Mouse (Mus musculus) hindbrain, embryonic 10.5 days (tissue): Measurements from ENCODE around the gene Dcdc2b. TPM values are rescaled to one million over a fixed set of nuclear protein-coding genes. Genes with fewer than 3 reads are reported as not detected.

Experiments
- DNase-seq: peaks from one replicate; pipeline ENCODE4 v3.0.0-alpha.2; 2017; ENCODE audit warnings: low spot score
- H3K27ac ChIP-seq: fragments of 300-500 bp; sonication (generic); 2 replicates; pipeline ENCODE4 v1.5.1; 2016; ENCODE audit warnings: mild to moderate bottlenecking, moderate library complexity
- H3K27me3 ChIP-seq: fragments of 300-500 bp; sonication (generic); 2 replicates; pipeline ENCODE4 v1.6.1; 2016; ENCODE audit warnings: mild to moderate bottlenecking; ENCODE audit not compliant: poor library complexity, insufficient read depth, severe bottlenecking
- H3K36me3 ChIP-seq: fragments of 300-500 bp; sonication (generic); 2 replicates; pipeline ENCODE4 v1.6.1; 2016; ENCODE audit warnings: mild to moderate bottlenecking, moderate library complexity
- H3K4me1 ChIP-seq: fragments of 300-500 bp; sonication (generic); replicated peaks from 2 replicates; pipeline ENCODE4 v1.6.1; 2016; ENCODE audit warnings: mild to moderate bottlenecking
- H3K4me3 ChIP-seq: fragments of 300-500 bp; sonication (generic); 2 replicates; pipeline ENCODE4 v1.5.1; 2016; ENCODE audit warnings: mild to moderate bottlenecking, moderate library complexity
- H3K9me3 ChIP-seq: fragments of 300-500 bp; sonication (generic); 2 replicates; pipeline ENCODE4 v1.6.1; 2016; ENCODE audit warnings: mild to moderate bottlenecking, moderate library complexity
- WGBS: fragments of 180-500 bp; shearing (Covaris S2); methylation state at CpG from one replicate; pipeline ENCODE4 v1.1.7; 2016; 5-methylcytosine and 5-hydroxymethylcytosine counted together
- polyA plus RNA-seq: library from polyadenylated mRNA; unstranded; fragments of >200 nt; fragmentation: Nextera tagmentation; extraction: Ambion mirVana; gene quantifications from 2 replicates; pipeline ENCODE4 v1.2.1, GENCODE M21; 2016

Gene Dcdc2b
- polyA plus RNA-seq, 1 experiment from 2014 or later = 0.90 TPM

DNA sequence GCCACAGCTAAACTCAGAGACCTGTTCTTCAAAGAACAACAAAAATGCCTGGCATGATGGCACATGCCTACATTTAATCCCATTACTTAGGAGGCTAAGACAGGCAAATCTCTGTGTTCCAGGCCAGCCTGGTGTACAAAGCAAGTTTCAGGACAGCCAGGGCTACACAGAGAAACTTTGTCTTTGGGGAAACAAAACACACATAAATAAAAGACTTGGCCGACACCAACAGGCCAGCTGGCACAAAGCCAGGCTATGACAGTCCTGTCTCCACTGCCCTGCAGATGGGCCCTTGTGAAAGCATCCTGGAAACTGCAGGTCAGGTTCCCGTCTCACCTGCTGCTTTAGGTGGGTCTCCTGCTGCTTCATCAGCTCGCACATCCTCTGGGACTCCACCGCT lies 16.9 kb upstream of the Dcdc2b start:
- Histone ChIP-seq H3K4me3 (no peak overlapping the region), H3K36me3 (peaks cover 100% of the 10 kb centered on the region), H3K4me1 (peaks cover 3% of the 10 kb centered on the region; the same call in 1 of the 2 replicates), H3K9me3 (no peaks in the 10 kb centered on the region), H3K27me3 (no peaks in the 10 kb centered on the region), H3K27ac (no peak overlapping the region)
- WGBS = 90% methylated on average over 4 of the region's 4 CpGs
- DNase-seq = no peak

DNA sequence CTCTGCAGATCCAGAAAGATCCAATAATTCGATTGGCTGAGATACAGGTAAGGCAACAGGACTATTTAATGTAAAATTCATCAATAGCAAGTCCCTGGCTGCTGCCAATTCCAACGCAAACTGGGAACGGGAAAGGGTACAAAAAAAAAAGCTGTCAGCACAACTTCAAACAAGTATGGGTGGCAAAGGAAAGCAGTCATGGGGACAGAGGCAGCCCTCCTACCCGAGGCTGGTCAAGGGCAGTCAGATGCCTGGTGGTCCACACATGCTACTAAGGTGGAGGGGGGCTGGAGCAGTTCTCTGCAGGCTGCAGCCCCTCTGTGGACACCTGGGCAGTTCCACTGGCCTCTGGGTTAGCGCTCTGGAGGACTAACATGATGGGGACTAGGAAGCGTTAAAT lies 12.0 kb upstream of the Dcdc2b start:
- Histone ChIP-seq H3K4me1 (peaks cover 45% of the 10 kb centered on the region), H3K4me3 (no peak overlapping the region), H3K27me3 (no peaks in the 10 kb centered on the region), H3K27ac (no peak overlapping the region), H3K9me3 (no peaks in the 10 kb centered on the region), H3K36me3 (peaks cover 58% of the 10 kb centered on the region)
- DNase-seq = no peak
- WGBS = 73% methylated on average over 6 of the region's 6 CpGs

DNA sequence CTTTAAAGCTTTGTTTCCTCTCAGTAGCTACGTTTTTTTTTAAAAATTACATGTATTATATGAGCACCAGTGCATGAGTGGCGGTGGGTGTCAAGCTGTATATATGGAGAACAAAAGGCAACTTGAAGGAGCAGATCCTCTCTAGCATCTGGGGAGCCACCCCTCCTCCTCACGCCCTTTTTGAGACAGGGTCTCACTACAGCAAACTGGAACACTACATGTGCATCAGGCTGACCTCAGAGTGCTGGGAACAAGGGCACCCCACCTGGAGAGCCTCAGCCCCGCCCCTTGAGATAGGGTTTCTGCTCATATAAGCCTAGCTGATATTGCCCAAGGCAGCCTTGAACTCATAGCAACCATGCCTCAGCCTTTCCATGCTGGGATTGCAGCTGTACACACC lies 11.4 kb upstream of the Dcdc2b start:
- 40% methylated on average over 4 of the region's 4 CpGs for WGBS
- H3K9me3 ChIP-seq = no peaks in the 10 kb centered on the region
- H3K27me3 ChIP-seq = no peaks in the 10 kb centered on the region
- DNase-seq = no peak
- 0 out of 2 replicates have a peak overlapping the region, but pooled peaks have one; percentile 90 for H3K27ac ChIP-seq
- H3K4me1 ChIP-seq = peaks cover 45% of the 10 kb centered on the region
- 0 out of 2 replicates have a peak overlapping the region, but pooled peaks have one; percentile 77 for H3K4me3 ChIP-seq
- H3K36me3 ChIP-seq = peaks cover 58% of the 10 kb centered on the region

DNA sequence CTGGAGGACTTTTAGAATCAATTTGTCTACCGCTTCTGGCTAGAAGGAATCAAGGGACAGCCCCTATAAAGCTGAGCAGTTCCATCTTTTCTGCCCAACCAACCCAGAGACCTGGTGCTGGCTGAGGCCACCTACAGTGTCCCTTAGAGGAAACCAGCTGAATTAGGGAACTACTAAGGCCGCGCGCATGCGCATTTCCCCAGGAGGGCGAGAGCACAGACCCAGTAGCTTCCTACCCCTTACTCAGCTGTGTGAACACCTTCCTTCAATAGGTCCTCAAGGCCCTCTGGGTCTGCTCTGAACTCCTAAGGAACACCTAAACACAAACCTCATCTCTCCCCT lies 10.9 kb upstream of the Dcdc2b start:
- no peaks in the 10 kb centered on the region for H3K27me3 ChIP-seq
- H3K9me3 ChIP-seq = no peaks in the 10 kb centered on the region
- H3K36me3 ChIP-seq = peaks cover 56% of the 10 kb centered on the region

DNA sequence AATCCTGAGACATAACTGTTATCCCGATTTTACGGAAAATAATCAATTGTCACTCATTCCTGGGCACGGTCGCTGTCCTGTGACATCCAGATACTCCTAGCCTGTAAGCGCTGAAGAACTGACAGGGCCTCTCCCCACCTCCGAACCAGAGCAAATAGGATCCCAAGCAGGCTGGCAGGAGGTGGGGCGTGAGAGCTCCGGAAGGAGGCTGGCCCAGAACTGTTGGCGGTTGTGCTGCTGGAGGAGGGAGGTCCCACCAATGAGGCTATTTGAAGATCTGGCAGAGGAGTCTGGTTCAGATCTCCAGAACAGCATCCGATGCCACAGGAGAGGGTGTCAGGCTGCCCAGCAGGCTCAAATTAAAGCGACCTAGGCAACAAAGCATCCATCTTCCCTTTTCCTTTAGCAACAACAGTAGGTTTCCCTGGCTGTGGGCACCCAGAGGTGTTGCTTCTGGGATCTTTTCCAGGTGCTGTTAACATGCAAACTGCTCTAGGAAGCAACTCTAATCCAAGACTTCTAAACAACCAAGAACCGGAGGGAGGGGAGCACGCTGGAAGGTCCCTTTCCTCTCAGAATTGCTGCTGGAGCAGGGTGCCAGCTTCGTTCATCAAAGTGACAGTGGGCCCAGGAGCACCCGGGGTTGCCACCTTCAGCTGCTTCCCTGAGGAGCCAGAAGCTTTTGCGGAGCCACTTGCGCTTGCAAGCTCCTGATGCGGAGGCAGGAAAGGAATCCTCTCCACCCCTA lies 10.4 kb upstream of the Dcdc2b start:
- DNase-seq = peak; percentile 85
- Histone ChIP-seq H3K4me3 (peak overlapping the region; percentile 77), H3K27me3 (no peaks in the 10 kb centered on the region), H3K4me1 (peaks cover 45% of the 10 kb centered on the region), H3K36me3 (peaks cover 50% of the 10 kb centered on the region), H3K9me3 (no peaks in the 10 kb centered on the region), H3K27ac (peak overlapping the region; percentile 90)
- under 1% methylated on average over 18 of the region's 18 CpGs for WGBS

More for the DNA sequence above, 10.9 kb upstream of the Dcdc2b start:
- 1% methylated on average over 6 of the region's 6 CpGs for WGBS
- Histone ChIP-seq H3K4me1 (peaks cover 45% of the 10 kb centered on the region), H3K27ac (peak overlapping the region; percentile 90), H3K4me3 (peak overlapping the region; percentile 77)
- DNase-seq = peak; percentile 71

DNA sequence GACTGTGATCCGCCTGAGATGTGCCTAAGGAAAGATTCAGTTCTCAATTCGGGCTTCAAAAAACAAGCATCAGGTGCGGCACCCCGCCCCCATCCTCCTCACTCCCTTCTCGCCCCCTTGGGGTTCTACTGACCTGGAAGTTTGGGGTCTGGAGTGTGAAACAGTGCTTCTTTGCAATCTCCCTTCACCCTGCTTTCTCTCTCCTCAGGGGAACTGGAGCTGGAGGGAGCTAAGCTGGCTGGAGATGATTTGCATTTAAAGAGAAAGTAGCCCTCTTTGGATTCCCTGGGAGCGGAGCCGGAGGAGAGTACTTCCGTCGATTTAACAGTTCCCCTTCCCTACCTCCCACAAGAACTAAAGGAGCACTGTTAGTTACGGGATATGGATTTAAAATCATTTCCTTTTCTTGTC lies 9.6 kb upstream of the Dcdc2b start, which contains the start of gene Ccdc28b:
Gene Ccdc28b (minus strand): TSS at position 267 of the 411 bp plus-strand sequence.
- Histone ChIP-seq H3K9me3 (no peaks in the 10 kb centered on the region), H3K4me3 (peak within 1 kb of the TSS; percentile 77), H3K4me1 (peaks cover 52% of the 10 kb centered on the region), H3K27me3 (no peaks in the 10 kb centered on the region), H3K36me3 (peaks cover 42% of the 10 kb centered on the region), H3K27ac (peak within 1 kb of the TSS; percentile 90)
- DNase-seq = peak; percentile 55
- WGBS = under 1% methylated on average over 10 of the region's 10 CpGs

DNA sequence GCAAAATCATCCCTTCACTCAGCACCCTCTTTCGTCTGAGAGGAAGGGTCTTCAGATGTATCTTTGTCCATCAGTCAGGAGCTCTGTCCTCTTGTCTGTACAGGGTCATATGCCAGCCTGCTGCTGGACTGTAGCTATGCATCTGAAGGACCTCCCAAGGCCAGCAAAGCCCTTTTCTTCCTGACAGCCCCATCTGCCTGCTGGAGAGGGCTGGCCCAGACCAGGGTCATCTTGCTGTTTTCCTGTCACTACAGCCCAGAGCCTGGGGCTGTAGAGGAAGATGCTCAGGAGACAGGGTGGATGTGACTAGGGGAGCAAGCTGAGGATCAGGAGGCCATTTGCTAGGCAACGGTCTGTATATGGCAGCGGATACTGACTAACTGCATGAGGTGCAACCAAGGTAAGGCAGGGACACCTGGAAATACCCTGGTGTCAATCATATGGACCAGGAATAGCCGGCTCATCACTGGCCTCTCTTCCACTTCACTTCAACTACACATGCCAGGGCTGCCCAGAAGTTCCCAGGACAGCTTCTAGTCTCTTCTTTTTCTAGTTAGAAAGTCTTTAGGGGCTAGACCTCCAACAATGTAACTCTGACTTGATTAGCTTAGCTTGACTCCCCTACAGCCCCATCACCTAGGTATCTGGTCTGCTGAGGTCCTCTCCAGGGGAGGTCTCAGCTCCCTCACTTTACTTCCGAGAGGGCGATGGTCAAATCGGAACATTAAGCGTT lies 8.9 kb upstream of the Dcdc2b start:
- H3K27ac ChIP-seq = peak overlapping the region; percentile 90
- H3K4me3 ChIP-seq = peak overlapping the region; percentile 77
- H3K4me1 ChIP-seq = peaks cover 59% of the 10 kb centered on the region
- H3K36me3 ChIP-seq = peaks cover 35% of the 10 kb centered on the region
- WGBS = 24% methylated on average over 8 of the region's 8 CpGs
- DNase-seq = no peak
- H3K27me3 ChIP-seq = no peaks in the 10 kb centered on the region
- H3K9me3 ChIP-seq = no peaks in the 10 kb centered on the region

DNA sequence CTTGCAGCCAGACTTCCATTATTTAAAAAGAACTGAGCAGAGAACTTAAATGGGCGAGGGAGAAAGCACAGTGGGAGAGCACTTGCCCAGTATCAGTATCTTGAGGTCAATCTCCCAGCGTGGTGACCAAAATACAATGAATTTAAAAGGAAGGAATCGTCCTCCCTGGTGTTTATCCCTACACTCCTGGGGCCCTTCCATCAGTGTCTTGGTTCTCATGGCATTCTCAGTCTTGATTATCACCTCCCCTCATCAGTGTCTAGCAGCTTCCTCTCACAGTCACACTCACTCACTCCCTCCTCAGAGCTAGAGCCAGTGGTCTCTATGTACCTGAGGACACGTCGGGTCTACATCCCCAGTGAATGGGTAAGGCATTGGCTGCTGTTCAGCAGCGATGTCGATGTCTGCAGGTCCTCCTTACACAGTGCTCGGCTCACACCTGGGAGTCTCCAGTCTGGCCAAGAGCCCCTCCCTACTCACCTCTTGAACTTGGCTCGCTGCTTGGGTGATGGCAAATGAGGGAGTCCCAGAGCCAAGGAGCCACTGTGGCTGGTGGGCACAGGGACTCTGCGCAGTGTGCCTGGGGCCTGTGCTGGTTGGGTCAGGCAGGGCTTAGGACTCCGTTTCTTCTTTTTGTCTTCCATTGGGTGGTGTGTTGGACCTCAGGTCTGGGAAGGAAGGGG lies 8.2 kb upstream of the Dcdc2b start:
- H3K36me3 ChIP-seq = peaks cover 30% of the 10 kb centered on the region
- no peak for DNase-seq
- no peaks in the 10 kb centered on the region for H3K9me3 ChIP-seq
- no peaks in the 10 kb centered on the region for H3K27me3 ChIP-seq
- 79% methylated on average over 11 of the region's 11 CpGs for WGBS
- H3K4me1 ChIP-seq = peaks cover 62% of the 10 kb centered on the region
- peak overlapping the region; percentile 77; the same call in 1 of the 2 replicates for H3K4me3 ChIP-seq
- H3K27ac ChIP-seq = peak overlapping the region; percentile 90; the same call in 1 of the 2 replicates

DNA sequence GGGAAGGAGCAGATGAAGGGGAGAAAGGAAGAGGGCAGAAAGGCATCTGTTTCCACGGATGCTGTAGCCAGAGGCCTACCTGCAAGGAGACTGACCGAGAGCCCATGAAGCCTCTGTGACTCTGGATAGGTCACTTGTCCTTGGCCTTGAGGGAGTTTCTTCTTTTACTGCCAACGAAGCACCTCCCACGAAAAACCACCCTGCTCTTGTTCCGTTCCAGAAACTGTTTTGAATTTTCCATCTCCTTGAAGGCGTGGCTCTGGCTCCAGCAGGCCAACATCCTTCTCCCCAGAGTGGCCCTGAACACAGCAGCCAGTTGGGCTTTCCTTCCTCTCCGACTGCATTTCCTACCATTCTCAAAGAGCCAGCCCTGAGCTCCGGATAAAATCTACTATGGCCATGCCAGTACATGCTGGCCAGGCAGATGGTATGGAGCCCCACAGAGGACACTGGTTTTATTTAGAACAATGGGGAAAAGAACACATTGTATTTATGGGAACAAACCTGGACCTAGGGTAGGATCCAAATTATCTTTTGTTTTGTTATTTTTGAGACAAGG lies 7.3 kb upstream of the Dcdc2b start:
- no peak for DNase-seq
- H3K27ac ChIP-seq = no peak overlapping the region
- peaks cover 59% of the 10 kb centered on the region for H3K4me1 ChIP-seq
- H3K27me3 ChIP-seq = no peaks in the 10 kb centered on the region
- H3K4me3 ChIP-seq = 0 out of 2 replicates have a peak overlapping the region, but pooled peaks have one; percentile 6
- WGBS = 80% methylated on average over 8 of the region's 8 CpGs
- no peaks in the 10 kb centered on the region for H3K9me3 ChIP-seq
- peaks cover 30% of the 10 kb centered on the region for H3K36me3 ChIP-seq

DNA sequence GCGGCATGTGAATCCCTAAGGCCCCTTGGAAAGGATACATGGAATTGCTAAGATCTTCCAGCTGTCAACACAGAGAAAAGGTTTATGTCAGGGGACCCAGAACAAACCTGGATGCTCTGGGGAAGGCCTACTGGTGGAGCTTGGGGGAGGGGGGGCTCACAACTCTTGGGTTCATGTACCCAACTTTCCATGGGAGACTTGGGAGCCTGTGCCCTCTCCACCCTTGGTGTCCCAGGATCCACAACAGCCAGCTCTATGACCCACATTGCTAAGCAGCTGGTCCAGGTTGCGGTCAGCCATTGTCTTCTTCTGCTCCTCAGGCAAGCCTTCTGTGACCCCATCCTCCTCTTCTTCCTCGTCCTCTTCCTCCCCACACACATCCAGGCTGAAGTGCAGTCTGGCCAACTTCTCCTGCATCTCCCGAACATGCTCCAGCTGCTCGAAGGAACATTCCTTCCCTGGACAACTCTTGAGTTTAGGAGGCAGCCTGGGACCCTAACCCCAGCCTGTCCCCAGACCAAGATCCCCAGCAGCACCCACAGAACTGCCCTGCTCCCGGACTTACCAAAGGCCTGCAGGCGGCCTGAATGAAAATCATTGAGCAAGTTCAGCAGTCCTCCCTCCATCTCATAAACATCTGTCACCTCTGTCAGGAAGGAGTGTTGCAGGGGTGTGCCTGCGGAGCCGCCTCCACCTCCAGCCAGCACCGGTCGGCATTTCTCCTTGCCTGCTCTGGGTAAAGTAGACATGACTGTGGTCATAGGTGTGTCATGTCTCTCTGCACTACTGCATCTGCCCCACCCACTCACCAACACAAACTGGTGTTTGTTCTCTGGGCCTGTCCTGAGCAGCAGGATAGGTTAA lies 6.6 kb upstream of the Dcdc2b start:
- no peaks in the 10 kb centered on the region for H3K9me3 ChIP-seq
- H3K4me3 ChIP-seq = no peak overlapping the region
- no peak overlapping the region for H3K27ac ChIP-seq
- DNase-seq = no peak
- H3K27me3 ChIP-seq = no peaks in the 10 kb centered on the region
- H3K36me3 ChIP-seq = peaks cover 30% of the 10 kb centered on the region
- 93% methylated on average over 11 of the region's 11 CpGs for WGBS
- H3K4me1 ChIP-seq = peaks cover 57% of the 10 kb centered on the region

DNA sequence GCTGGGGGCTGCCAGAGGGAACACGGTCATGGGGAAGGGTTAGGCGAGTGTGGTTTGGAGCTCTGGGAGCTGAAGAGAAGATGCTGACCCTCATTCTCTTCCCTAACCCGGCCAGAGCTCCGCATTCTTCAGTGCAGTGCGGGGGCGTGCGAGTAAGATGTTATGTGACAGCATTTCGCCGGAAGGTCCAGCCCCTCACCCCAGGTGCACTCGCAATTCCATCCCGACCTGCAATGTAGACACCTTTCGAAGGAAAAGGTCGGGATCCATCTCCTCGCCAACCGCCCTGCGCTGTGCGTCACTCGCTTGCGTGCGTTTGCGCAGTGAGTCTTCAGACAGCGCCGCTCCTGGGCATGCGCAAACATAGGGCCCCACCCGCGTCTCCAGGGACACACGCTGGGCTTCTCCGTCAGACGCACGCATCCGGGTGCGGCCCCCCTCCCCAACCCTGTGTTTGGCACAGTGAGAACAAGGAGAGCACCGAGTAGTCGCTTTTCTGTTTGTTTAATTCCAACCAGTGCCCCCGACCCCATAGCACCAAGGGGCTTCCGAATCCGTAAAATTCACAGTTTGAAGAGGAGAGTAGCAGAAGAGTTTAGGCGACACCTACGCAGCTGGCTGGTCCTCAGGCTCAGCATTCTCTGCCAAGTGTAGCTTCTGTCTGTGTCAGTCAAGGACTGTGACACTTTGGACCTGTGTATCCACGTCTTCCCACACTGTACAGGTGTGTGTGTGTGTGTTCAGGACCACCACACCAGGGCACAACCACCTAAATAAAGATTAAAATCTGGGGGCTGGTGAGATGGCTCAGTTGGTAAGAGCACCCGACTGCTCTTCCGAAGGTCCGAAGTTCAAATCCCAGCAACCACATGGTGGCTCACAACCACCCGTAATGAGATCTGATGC lies 5.0 kb upstream of the Dcdc2b start, which contains the start of gene Iqcc:
Gene Iqcc (minus strand): TSS at position 314 of the 906 bp plus-strand sequence.
- Histone ChIP-seq H3K27ac (peak within 1 kb of the TSS; percentile 91), H3K27me3 (no peaks in the 10 kb centered on the region), H3K9me3 (no peaks in the 10 kb centered on the region), H3K4me1 (peaks cover 41% of the 10 kb centered on the region), H3K4me3 (peak within 1 kb of the TSS; percentile 68), H3K36me3 (peaks cover 32% of the 10 kb centered on the region)
- 5% methylated on average over 44 of the region's 44 CpGs for WGBS
- peak; percentile 92 for DNase-seq
